Mouse (Mus musculus) kidney, adult 18-20 months (tissue): ENCODE measurements around the gene Alox15.
A peak's percentile ranks its signal among the peaks of the same experiment; 100 is the strongest.
"Not testable (repeated sequence)": the region's sequence is repeated elsewhere in the genome, so short reads cannot be mapped to it uniquely, and the experiment has no call there.

Source experiments
- DNase-seq: peaks from one replicate; pipeline ENCODE4 v3.0.0; 2021

Alox15 gene

GRCm38 (mm10) chr11:70351868-70352267, at the start of gene Alox15:
Alox15 (minus strand) TSS chr11:70352031.
- no peak for DNase-seq

- no peak for DNase-seq
Observed at GRCm38 (mm10) chr11:70389421-70389820, 37.6 kb upstream of the Alox15 start.

GRCm38 (mm10) chr11:70387436-70387835, 35.6 kb upstream of the Alox15 start:
- no peak for DNase-seq

GRCm38 (mm10) chr11:70384136-70384535, 32.3 kb upstream of the Alox15 start:
- no peak for DNase-seq

DNA sequence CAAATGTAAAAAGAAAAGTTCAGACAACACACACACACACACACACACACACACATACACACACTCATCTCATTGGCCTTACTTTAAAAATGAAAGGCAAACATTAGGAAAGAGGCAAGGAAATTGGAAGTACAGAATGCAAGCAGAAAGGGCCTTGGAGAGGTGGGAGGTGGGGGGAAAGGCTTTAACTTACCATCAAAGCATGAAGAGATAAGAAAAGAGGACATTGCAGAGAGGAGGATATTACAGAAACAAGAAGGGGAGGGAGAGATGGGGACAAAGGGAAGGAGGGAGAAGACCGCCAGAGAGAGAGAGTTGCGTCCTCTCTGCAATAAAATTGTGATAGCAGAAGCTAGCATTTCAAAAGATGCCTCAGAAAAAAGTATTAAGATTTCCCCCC, 29.5 kb upstream of the Alox15 start:
- DNase-seq: no peak

DNA sequence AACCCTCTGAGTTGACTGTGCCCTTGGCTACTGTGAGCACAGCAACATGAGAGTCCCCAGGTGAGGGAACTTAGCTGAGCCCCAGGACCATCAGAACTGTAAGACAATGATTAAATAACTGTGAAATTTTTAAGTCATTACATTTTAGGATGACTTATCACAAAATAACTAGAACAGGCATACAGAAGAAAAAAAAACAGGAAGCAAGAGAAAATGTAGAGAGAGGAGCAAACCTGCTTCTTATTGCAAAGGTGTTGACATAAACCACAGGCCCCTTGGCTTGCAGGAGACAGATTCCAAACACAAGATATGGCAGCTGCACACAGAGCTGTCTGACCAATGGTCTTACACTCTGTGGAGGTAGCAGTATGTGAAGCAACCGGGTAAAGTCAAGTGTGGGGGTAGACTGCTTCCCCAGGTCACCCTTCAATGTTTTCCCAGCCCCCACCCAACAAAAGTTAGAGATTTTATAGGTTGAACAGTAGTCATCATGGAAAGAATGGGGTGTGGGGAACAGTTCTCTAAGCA, 28.7 kb upstream of the Alox15 start:
- no peak for DNase-seq

GRCm38 (mm10) chr11:70376054-70376453, 24.2 kb upstream of the Alox15 start:
- no peak for DNase-seq

GRCm38 (mm10) chr11:70374302-70374701, 22.5 kb upstream of the Alox15 start:
- DNase-seq: no peak

- DNase-seq: peak; percentile 21
Observed at GRCm38 (mm10) chr11:70372849-70373557, 21.2 kb upstream of the Alox15 start.

DNA sequence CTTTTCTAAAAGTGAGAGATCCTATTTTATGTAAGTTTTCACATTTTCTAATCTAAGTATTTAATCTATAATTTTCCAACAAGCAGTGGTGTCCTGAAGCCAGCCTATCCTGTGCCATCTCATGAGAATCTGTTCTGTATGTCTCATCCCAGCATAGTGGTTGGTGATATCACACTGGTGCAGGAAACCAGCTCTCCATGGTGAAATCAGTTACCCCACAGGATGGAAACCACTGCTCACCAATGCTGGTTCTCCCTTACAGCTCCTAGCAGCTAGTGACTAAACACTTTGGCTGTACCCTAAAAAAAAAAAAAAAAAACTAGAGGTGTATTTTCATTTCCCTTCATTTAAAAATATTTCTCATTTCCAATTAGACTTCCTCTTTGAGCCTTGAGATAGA, 20.6 kb upstream of the Alox15 start:
- DNase-seq: no peak

DNA sequence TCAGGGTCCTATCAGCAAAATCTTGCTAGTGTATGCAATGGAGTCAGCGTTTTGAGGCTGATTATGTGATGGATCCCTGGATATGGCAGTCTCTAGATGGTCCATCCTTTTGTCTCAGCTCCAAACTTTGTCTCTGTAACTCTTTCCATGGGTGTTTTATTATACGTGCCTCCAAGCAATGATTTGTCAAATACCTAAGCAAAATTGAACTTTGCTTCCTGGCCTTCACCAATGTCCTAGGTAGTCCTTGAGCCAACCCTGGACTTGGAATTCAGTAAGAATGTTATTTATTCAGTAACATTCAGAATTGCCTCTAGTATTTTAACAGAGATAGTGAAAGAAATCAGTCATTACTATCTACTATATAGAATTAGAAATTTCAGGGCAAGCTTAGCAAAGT, 16.8 kb upstream of the Alox15 start:
- not testable (repeated sequence) for DNase-seq

DNA sequence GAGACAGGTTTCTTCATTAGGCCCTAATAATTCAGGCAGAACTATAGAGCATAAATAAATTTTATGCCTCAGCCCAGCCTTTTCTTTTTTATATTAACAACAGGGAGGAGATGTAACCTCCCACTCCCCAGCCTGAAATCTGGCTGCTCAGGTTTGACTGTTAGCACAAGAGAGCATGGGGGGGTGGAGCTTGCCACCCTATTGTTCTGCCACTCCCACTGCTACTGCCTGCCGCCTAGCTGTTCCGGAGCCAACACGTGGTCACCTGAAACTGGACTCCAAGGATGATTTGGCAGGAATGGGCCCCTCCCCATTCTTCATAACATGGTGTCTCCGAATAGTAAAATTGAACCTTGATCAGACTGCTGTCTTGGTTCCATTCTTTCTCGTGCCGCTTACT, 15.9 kb upstream of the Alox15 start:
- DNase-seq: not testable (repeated sequence)

DNA sequence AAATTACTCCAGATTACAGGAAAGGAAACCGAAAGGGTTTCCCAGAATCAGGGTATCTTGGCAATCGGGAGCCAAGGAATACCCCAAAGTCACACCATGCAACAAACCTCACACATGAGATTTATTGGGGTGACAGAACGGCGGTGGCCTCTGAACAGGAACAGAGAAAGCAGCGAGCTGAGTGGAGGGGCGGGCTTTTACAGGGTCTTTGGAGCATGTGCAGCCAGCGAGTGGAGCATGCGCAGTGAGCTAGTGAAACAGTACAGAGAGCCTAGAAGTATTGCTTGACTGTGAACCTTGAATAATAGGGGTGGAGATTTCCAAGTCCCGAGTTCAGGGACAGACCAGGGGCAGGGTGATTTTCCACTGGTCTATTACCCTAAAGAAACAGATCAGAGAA, 3.2 kb downstream of the Alox15 start:
- no peak for DNase-seq

GRCm38 (mm10) chr11:70347861-70348260, 4.0 kb downstream of the Alox15 start:
- DNase-seq: no peak

GRCm38 (mm10) chr11:70345546-70345945, 6.3 kb downstream of the Alox15 start:
- no peak for DNase-seq

- DNase-seq: no peak
Observed at GRCm38 (mm10) chr11:70345061-70345460, 6.8 kb downstream of the Alox15 start.

DNA sequence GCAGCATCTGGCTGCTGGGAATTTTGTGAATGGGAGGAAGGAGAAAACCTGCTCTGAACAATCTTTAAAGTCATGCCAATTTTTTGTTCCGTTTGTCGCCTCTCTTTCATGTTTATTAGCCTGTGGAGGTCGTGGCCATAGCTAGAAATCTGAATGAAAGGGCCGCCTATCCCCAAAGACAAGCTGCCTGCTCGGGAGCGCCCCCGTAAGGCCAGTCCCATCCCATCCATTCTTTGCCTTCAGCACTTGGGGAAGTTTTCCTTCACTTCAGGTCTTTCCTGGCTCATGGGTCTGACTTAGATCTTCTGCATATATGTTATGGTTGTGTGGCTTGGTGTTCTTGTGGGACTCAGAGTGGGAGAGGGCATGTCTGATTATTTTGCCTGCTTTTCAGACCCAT, 12.3 kb downstream of the Alox15 start:
- DNase-seq: no peak

GRCm38 (mm10) chr11:70334477-70334876, 17.4 kb downstream of the Alox15 start:
- peak; percentile 68 for DNase-seq

DNA sequence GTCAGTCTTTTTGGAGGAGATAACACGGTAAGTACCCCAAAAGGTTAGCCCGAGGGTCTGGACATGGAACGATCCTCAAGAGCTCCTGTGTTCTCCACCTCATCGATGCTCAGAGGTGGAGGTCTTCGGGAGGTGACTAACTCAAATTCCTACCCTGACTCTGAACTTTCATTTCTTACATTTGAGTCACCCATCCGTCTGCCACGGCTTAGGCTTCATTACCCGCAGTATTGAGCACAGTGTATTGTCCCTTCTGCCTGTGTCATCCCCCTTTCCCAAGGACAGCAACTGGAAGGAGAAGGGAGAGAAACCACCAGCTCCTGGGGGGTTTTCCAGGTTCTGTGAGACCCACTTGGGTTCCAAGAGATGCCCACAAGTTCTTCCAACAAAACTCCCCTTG, 27.1 kb downstream of the Alox15 start:
- no peak for DNase-seq

DNA sequence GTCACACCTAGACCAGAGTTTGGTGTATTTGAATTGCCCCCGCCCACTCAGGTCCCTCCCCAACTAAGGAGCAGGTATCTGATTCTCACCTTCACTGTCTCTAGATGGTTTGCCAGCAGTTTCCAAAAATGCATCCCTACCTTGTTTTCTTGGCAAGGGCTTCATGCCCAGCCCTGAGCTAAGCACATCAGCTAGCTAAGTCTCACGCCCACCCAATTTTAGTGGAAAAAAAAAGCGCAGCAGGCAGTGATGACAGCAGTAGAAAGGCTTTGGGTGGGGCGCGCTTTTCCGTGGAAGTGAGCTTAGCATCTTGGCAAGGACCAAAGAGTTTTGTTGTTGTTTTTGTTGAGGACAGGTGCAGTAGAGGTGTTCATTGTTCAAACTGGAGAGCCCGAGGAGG, 29.3 kb downstream of the Alox15 start, which contains the start of gene Alox12e:
Gene Alox12e, minus strand, starts transcription at position 101 of the 400 bp plus-strand sequence.
- no peak for DNase-seq

- peak; percentile 51 for DNase-seq
Observed at GRCm38 (mm10) chr11:70321664-70322063, 30.2 kb downstream of the Alox15 start.

GRCm38 (mm10) chr11:70319614-70320013, 32.2 kb downstream of the Alox15 start:
- DNase-seq: no peak

DNA sequence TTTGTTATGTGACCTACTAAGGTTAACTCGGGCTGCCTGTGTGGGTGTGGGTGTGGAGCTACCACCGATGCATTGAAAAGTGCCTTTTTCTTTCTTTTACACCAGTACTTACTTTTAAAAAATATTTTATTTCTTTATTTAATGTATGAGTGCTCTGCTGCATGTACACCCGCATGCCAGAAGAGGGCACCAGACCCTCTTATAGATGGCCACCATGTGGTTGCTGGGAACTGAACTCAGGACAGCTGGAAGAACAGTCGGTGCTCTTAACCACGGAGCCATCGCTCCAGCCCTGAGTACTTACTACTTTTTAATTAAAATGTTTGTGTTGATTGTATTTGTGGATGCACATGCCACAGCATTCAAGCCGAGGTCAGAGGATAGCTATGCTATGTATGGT, 38.0 kb downstream of the Alox15 start:
- peak; percentile 19 for DNase-seq

GRCm38 (mm10) chr11:70309341-70309740, 42.5 kb downstream of the Alox15 start:
- peak; percentile 29 for DNase-seq

GRCm38 (mm10) chr11:70308296-70308695, 43.5 kb downstream of the Alox15 start:
- no peak for DNase-seq
